Mouse (Mus musculus): ENCODE results near the gene 1110004F10Rik. TPM values are rescaled to one million over a fixed set of nuclear protein-coding genes. Genes with fewer than 3 reads are reported as not detected.

1110004F10Rik gene
- total RNA-seq, 2 experiments from 2014 or later, result 66.2 to 68.1 TPM

GRCm38 (mm10) chr7:116137149-116137548, 98.0 kb downstream of the 1110004F10Rik start:
- no peak for DNase-seq

GRCm38 (mm10) chr7:116137671-116138070, 98.5 kb downstream of the 1110004F10Rik start:
- no peak for DNase-seq

- DNase-seq, result no peak
Measured at GRCm38 (mm10) chr7:116145030-116145429, 105.8 kb downstream of the 1110004F10Rik start.

- no peak for DNase-seq
Measured at GRCm38 (mm10) chr7:116147114-116147513, 107.9 kb downstream of the 1110004F10Rik start.

- DNase-seq, result no peak
Measured at GRCm38 (mm10) chr7:116149568-116149967, 110.4 kb downstream of the 1110004F10Rik start.

GRCm38 (mm10) chr7:116153781-116154368, 114.7 kb downstream of the 1110004F10Rik start:
- no peak for DNase-seq

Other genes with a start within 250 kb of the 1110004F10Rik start
- 100 to 1,000 TPM; 110 TPM for gene Sox6, start 601 bp upstream of the 1110004F10Rik start, total RNA-seq (2021)
- gene Gm4353, start 45.2 kb downstream of the 1110004F10Rik start, total RNA-seq (2021), result 1 to 10 TPM; 1.3 to 2.3 TPM